Mouse (Mus musculus): ENCODE measurements at regions not wholly inside any gene's neighbourhood (a gene's known extent, or its start where the extent isn't known, plus 50 kb on each side); places are given as distances from the start of the nearest gene placed in this dataset.
A peak's percentile ranks its signal among the peaks of the same experiment; 100 is the strongest.

DNA sequence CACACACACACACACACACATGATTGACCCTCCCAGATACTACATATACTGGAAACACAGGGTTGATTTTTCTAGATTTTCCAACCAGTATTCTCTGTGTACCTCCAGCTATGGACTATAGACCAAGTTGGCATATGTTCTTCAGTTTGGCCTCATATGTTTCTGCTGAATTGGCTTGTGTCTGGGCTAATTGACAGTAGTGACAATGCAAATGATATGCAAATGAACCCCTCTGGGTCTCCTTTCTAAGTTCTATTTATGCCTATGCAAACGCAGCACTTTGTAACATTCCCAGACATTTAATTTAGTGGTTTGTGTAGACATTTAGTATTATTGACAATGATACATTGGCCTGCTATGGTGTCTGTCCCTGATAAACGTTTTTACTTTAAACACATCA lies 582.0 kb upstream of the Negr1 start:
- no peak for DNase-seq (ENCODE audit: low read depth, low spot score)

DNA sequence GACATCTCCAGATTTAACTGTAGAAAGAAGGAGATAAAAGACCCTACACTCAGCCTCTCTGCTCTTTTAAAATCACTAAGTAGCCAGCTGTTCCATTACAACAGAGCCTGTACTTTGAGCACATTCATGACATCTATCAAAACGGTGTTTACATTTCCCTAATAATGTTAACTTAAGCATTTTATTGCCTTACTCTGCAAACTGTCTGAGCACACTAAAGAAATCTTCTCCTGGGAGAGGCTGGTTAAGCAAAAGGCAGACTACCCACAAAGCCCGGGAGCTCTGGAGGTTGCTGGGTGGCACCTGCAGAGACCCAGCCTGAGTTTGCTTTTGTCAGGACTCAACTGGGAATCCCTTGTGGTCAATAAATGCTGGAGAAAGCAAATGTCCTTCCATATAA lies 567.5 kb upstream of the Negr1 start:
- no peak for DNase-seq (ENCODE audit: low read depth, low spot score)

GRCm38 (mm10) chr3:156017676-156018230 lies 543.8 kb upstream of the Negr1 start:
- no peak for DNase-seq (ENCODE audit: low read depth, low spot score)

GRCm38 (mm10) chr3:156028602-156029188 lies 532.9 kb upstream of the Negr1 start:
- DNase-seq (ENCODE audit: low read depth, low spot score) = peak; percentile 52

GRCm38 (mm10) chr3:156070257-156070656 lies 491.3 kb upstream of the Negr1 start:
- DNase-seq (ENCODE audit: low read depth, low spot score) = peak; percentile 38

- no peak for DNase-seq (ENCODE audit: low read depth, low spot score)
Observed at GRCm38 (mm10) chr3:156082268-156082667, 479.3 kb upstream of the Negr1 start.

- DNase-seq (ENCODE audit: low read depth, low spot score) = no peak
Observed at GRCm38 (mm10) chr3:156093689-156094088, 467.9 kb upstream of the Negr1 start.

DNA sequence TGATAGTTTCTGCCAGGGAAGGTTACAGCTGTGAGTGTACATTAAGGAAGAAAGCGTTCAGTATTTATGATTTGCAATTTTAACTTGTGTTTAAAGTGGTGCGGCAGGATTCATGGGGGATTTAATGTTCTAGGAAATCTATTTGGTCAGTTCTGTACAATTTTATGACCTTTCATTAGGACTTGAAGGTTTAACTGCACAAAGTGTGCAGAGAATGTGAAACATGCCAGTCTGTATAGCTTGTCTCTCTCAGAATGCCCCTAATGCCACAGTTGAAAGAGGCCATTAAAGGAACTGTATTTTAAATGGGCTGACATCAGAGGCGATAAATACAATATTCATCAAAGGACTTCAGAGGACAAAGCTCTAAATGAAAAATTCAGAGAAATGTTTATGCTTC lies 466.6 kb upstream of the Negr1 start:
- DNase-seq (ENCODE audit: low read depth, low spot score) = no peak

DNA sequence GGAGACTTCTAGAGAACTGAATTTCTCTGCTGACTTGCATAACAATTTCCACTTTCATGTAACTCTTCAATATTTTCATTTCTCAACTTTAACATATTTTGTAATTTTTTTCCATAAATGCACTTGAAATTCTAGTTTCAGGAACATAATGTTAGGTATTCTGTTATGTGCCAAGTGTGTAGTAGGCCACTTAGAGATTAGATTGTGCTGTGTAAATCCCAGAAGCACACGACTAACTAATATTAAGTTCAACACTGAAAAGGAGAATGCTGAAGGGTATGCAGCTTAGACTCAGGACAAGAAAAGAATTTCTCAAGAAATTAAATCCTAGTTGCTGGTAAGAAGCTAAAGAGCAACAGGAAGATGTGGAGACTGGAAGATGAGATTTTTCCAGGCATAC lies 455.8 kb upstream of the Negr1 start:
- no peak for DNase-seq (ENCODE audit: low read depth, low spot score)

DNA sequence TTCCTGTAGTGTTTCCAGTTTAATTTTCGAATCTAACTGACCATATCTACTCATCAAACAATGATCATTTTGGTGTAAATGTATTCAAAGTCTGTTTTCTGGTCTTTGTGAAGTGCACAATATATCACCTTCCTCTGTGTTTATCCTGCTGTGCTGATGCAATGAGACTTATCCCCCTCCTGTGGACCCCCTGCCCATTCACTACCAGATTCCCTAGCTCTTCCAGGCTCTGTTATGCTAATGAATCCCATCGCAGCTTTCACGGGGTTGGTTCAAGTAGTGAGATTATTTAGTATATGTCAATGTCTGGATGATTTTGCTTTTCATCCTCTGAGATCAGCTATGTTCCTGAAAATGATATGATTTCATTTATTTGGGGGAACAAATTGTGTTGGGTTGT lies 441.3 kb upstream of the Negr1 start:
- DNase-seq (ENCODE audit: low read depth, low spot score) = no peak

DNA sequence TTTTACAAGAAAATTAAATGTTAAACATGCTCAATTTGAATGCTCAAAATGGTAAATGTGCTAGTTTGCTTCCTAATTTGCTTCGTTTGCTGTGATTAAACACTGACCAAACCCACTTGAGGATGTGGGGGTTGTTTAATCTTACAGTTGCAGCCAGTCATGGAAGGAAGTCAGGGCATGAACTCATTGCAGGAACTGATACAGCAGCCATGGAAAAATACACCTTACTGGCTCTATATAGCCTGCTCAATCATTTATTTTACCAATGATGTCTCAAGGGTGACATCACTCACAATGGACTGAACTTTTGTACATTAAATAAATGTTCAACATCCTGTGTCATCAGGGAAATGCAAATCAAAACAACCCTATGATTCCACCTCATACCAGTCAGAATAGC lies 430.0 kb upstream of the Negr1 start:
- DNase-seq (ENCODE audit: low read depth, low spot score) = no peak

GRCm38 (mm10) chr3:156141355-156141754 lies 420.2 kb upstream of the Negr1 start:
- no peak for DNase-seq (ENCODE audit: low read depth, low spot score)

- DNase-seq (ENCODE audit: low read depth, low spot score) = no peak
Observed at GRCm38 (mm10) chr3:156149322-156149721, 412.3 kb upstream of the Negr1 start.

GRCm38 (mm10) chr3:156170076-156170475 lies 391.5 kb upstream of the Negr1 start:
- DNase-seq (ENCODE audit: low read depth, low spot score) = no peak

DNA sequence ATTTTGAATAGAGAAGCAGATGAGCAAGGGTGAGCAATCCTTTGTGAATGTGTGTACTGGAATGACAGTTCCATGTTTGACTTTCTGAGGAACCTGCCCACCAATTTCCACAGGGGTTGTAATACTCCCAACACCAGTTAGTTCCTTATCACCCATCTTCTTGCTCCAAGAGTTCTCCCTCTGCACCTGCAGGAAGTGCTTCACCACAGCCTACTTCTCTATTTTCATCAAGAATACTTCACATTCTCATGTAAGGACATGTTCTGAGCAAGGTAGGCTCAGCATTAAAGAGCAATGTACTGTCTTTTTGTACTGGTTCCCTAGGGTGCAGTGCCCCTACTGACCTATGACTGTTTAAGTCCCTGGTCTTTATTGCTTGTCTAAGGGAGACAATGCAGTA lies 362.9 kb upstream of the Negr1 start:
- DNase-seq (ENCODE audit: low read depth, low spot score) = no peak

DNA sequence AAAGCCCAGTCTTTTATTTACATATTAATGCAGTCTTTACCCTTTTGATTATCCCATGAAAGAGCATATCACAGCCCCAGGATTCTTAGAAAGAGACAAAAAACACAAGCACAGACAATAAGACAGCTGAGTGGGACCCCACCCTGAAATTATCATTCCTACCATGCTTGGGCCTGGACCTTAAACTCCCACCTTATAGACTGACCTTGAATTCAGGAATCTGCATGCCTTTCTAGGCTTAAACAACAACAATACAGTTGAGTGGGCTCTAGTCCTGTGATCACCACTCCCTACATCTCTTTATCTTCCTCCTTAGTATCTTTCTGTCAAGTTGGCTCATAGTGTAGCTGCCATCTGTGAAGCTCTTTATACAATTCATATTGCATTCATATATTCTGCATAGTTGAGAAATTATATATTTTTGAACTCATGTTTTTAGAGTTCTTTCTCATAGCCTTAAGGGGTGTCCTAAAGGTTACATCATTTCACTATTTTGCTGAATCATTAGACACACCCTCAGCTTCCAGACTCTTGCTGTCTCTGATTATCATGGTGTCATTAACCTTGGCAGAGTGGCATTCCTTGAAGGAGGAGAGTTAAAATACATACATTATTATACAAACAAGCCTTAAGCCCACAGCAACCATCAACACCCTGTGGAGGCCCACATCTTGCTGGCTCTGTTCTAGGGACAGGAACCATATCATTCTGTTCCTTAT lies 361.7 kb upstream of the Negr1 start:
- no peak for DNase-seq (ENCODE audit: low read depth, low spot score)

- DNase-seq (ENCODE audit: low read depth, low spot score) = no peak
Observed at GRCm38 (mm10) chr3:156205246-156205645, 356.3 kb upstream of the Negr1 start.

GRCm38 (mm10) chr3:156208420-156208819 lies 353.2 kb upstream of the Negr1 start:
- no peak for DNase-seq (ENCODE audit: low read depth, low spot score)

GRCm38 (mm10) chr3:156210827-156211226 lies 350.8 kb upstream of the Negr1 start:
- DNase-seq (ENCODE audit: low read depth, low spot score) = no peak

- DNase-seq (ENCODE audit: low read depth, low spot score) = no peak
Observed at GRCm38 (mm10) chr3:156214823-156215222, 346.8 kb upstream of the Negr1 start.

DNA sequence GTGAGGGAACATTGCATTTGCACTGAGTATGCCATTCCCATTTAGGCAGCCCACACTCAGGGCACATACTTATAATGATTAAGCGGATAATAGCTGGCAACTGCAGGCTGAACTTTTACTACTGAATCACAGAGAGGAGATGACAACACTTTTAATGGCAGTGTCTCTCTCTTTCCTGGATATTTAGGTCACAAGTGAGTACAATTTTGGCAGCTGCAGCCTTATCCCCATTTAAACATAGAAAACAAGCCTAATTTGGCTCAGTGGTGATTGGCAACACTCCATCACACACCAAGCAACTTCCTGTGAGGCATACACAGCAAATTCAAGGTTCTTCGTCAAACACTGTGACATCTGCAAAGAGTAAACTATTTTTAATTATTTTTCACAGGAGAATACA lies 329.5 kb upstream of the Negr1 start:
- no peak for DNase-seq (ENCODE audit: low read depth, low spot score)

- DNase-seq (ENCODE audit: low read depth, low spot score) = no peak
Observed at GRCm38 (mm10) chr3:156235955-156236354, 325.6 kb upstream of the Negr1 start.

GRCm38 (mm10) chr3:156252256-156252861 lies 309.2 kb upstream of the Negr1 start:
- DNase-seq (ENCODE audit: low read depth, low spot score) = no peak
